Mouse (Mus musculus): ENCODE data around the gene Alg3. TPM values are rescaled to one million over a fixed set of nuclear protein-coding genes. Genes with fewer than 3 reads are reported as not detected.

Alg3 gene
- polyA plus RNA-seq, 1 experiment from 2014 or later: 46.2 TPM

DNA sequence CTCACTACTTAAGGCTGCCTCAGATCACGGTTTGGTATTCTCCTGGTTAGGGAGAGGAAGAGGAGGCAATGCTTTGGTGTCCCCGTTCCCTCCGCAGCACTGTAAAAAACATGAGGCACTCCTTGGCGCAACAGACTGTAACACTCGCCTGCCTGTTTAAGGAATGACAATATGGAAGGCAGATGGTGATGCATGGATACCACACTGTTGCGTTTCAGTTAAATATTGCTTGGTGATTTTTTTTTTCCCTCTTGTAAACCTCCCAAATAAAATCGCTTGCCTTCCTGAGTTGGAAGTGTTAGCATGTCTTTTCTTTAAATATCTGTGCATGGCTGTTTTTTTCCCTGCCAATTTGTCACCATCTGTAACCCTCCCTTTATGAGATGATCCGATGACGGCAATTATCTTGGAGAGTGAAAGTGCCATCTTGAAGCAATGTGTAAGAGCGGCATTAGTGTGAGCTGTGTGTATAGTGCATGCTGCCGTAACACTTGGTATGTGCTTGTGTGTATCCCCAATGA is 17.4 kb upstream of the Alg3 start:
- Histone ChIP-seq H3K36me3 (peaks cover 1% of the 10 kb centered on the region), H3K4me1 (replicated peaks) (peaks cover 29% of the 10 kb centered on the region), H3K9me3 (no peaks in the 10 kb centered on the region), H3K4me2 (peak overlapping the region; percentile 94), H3K27ac (replicated peaks) (peak overlapping the region; percentile 76), H3K9ac (no peak overlapping the region), H3K4me3 (peak overlapping the region; percentile 74), H3K27me3 (no peaks in the 10 kb centered on the region)
- 50% methylated on average over 11 of the region's 11 CpGs for WGBS
- no peak; the same call in 1 of the 2 replicates for ATAC-seq (ENCODE audit: low FRiP score, low read depth)

DNA sequence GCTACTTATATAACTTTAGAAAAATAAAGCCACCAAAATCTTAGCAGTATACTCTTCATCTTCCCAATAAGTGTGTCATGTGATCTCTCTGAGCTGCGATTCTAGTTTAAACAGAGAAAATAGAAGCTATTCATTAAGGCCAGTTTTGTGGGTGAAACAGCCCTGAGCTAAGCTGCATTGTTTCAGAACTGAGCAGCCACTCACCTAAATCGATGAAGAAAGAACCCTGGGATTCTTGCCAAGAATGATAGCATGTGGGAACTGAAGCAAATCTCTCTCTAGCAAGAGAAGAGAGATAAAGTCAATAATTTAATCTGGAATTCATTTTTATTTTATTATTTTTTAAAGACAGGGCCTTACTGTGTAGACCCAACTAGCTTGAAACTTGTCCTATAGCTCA is 11.7 kb upstream of the Alg3 start:
- peak overlapping the region; percentile 94 for H3K4me2 ChIP-seq
- no peaks in the 10 kb centered on the region for H3K27me3 ChIP-seq
- no peaks in the 10 kb centered on the region for H3K9me3 ChIP-seq
- H3K36me3 ChIP-seq: no peaks in the 10 kb centered on the region
- H3K27ac ChIP-seq (replicated peaks): peak overlapping the region; percentile 93
- 40% methylated on average over 2 of the region's 2 CpGs for WGBS
- ATAC-seq (ENCODE audit: low FRiP score, low read depth): no peak
- peaks cover 30% of the 10 kb centered on the region for H3K4me1 ChIP-seq (replicated peaks)
- H3K4me3 ChIP-seq: no peak overlapping the region
- H3K9ac ChIP-seq: no peak overlapping the region

DNA sequence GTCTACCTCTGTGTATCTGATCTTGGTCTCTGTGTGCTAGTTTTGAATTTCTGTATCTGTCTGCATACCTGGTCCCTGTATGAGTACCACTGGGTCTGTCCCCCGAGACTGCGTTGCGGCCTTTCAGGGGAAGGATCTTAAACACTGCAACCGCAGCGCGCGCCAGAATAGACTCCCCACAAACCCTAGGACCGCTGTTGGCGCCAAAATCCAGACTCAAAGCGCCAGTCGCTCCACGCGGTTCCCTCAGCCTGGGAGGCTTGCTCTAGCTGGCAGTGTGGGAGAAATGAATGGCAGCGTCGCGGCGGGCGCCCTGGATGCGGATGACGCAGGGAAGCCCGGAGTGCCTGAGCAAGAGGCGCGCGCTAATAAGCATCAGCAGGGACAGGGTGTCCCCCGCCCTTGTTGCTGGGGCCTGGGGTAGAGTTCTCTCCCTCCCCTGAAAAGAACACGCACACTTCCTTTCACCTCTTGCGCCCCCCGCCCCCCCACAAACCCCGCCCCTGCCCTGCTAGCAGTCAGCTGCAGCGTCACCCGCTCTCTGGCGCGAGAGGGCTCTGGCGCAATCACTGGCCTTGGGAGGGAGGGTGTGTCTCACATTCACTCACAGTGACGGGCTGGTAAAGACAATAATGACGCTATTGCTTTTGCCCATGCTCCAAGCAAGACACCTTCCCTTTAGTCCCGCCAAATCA is 10.6 kb upstream of the Alg3 start:
- peak; percentile 76 for ATAC-seq (ENCODE audit: low FRiP score, low read depth)
- peak overlapping the region; percentile 93 for H3K27ac ChIP-seq (replicated peaks)
- no peaks in the 10 kb centered on the region for H3K27me3 ChIP-seq
- under 1% methylated on average over 36 of the region's 37 CpGs for WGBS
- H3K9me3 ChIP-seq: no peaks in the 10 kb centered on the region
- peak overlapping the region; percentile 94 for H3K4me2 ChIP-seq
- H3K9ac ChIP-seq: peak overlapping the region; percentile 89
- peak overlapping the region; percentile 77 for H3K4me3 ChIP-seq
- 0 out of 2 replicates have a peak, but pooled peaks cover 8% of the 10 kb centered on the region for H3K36me3 ChIP-seq
- peaks cover 31% of the 10 kb centered on the region for H3K4me1 ChIP-seq (replicated peaks)

DNA sequence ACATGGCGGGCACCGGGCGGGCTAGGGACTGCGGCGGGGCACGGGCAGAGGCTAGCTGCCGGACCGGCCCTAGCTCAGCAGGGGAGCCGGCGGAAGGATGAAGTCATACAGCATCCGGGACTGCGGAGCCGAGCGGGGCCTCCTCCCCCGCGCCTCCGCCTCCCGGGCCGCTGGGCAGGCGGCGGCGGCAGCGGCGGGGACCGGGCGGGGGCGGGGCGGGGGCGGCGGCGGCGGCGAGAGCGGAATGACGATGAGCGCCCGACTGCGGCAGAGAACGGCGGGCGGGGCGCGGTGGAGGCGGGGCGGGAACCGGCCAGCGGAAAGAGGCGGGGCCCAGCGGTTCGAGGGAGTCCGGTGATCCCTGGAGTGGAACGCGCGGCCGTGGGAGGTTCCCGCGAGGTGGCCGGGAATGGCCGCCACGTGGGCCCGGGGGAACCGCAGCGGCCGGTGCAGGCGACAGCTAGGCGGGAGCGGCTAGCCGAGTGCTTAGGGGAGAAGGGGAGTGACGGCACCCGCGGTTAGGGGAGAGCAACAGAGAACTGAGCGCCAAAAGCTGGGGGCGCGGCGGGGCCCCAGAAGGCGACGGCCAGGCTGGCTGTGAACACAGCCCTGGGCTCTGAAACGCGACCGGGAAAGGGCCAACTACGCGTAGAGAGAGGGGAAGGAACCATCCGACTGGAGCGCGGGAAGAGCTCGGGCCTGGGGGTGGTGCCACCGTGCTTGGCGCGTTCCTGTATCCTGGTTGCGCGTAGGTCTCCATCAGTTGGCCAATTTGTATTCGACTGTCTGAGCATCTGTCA is 9.9 kb upstream of the Alg3 start, which contains the start of gene Camk2n2:
Gene Camk2n2 (minus strand): TSS at position 97 of the 800 bp plus-strand sequence.
- Histone ChIP-seq H3K4me2 (peak within 1 kb of the TSS; percentile 94), H3K27me3 (no peaks in the 10 kb centered on the region), H3K27ac (replicated peaks) (peak within 1 kb of the TSS; percentile 93), H3K36me3 (0 out of 2 replicates have a peak, but pooled peaks cover 11% of the 10 kb centered on the region), H3K4me1 (replicated peaks) (peaks cover 31% of the 10 kb centered on the region), H3K9me3 (no peaks in the 10 kb centered on the region), H3K4me3 (peak within 1 kb of the TSS; percentile 77), H3K9ac (peak within 1 kb of the TSS; percentile 89)
- WGBS: under 1% methylated on average over 85 of the region's 92 CpGs
- peak; percentile 65 for ATAC-seq (ENCODE audit: low FRiP score, low read depth)

DNA sequence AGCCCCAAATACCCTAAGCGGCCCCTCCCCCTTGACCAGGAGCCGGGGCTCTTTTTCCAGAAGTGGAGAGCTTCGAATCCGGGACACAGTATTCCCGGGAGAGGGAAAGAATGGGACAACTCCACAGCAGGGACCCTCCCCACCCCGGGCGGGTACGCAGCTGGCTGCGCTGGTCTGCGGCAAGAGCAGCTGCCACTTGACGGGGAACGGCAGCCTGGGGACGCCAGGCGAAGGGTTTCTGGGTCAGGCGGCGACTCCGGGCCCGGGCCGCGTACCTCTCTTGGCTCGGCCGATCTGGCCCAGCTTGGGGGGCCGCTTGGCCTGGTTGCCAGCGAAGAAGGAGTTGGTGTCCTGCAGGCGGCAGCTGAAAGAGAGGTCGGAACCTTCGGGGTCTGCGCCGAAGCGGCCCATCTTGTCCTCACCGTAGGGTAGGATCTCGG is 9.2 kb upstream of the Alg3 start:
- Histone ChIP-seq H3K4me1 (replicated peaks) (peaks cover 31% of the 10 kb centered on the region), H3K27ac (replicated peaks) (peak overlapping the region; percentile 93), H3K27me3 (no peaks in the 10 kb centered on the region), H3K4me2 (peak overlapping the region; percentile 94), H3K36me3 (0 out of 2 replicates have a peak, but pooled peaks cover 11% of the 10 kb centered on the region), H3K9me3 (no peaks in the 10 kb centered on the region), H3K4me3 (peak overlapping the region; percentile 77), H3K9ac (peak overlapping the region; percentile 89)
- WGBS: under 1% methylated on average over 32 of the region's 32 CpGs
- ATAC-seq (ENCODE audit: low FRiP score, low read depth): peak; percentile 4; the same call in 1 of the 2 replicates

DNA sequence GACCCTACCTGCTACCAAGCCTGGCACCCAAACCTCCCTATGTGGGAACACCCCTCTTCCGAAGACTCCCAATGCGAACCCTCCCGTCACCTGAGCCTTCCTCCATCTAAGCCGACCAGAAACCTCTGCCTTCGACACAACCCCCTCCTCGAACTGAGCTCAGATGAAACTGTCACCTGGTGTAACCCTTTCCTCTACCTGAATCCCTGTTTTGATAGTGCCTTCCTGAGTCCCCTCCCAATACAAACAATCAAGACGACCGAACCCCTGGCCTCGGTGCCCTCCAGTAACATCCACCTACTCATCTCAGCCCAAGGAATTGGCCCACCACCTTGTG is 8.8 kb upstream of the Alg3 start:
- no peaks in the 10 kb centered on the region for H3K27me3 ChIP-seq
- H3K36me3 ChIP-seq: 0 out of 2 replicates have a peak, but pooled peaks cover 11% of the 10 kb centered on the region
- peak; percentile 11 for ATAC-seq (ENCODE audit: low FRiP score, low read depth)
- peak overlapping the region; percentile 77 for H3K4me3 ChIP-seq
- peaks cover 31% of the 10 kb centered on the region for H3K4me1 ChIP-seq (replicated peaks)
- no peaks in the 10 kb centered on the region for H3K9me3 ChIP-seq
- peak overlapping the region; percentile 89 for H3K9ac ChIP-seq
- peak overlapping the region; percentile 93 for H3K27ac ChIP-seq (replicated peaks)
- peak overlapping the region; percentile 94 for H3K4me2 ChIP-seq
- WGBS: 2% methylated on average over 9 of the region's 9 CpGs

DNA sequence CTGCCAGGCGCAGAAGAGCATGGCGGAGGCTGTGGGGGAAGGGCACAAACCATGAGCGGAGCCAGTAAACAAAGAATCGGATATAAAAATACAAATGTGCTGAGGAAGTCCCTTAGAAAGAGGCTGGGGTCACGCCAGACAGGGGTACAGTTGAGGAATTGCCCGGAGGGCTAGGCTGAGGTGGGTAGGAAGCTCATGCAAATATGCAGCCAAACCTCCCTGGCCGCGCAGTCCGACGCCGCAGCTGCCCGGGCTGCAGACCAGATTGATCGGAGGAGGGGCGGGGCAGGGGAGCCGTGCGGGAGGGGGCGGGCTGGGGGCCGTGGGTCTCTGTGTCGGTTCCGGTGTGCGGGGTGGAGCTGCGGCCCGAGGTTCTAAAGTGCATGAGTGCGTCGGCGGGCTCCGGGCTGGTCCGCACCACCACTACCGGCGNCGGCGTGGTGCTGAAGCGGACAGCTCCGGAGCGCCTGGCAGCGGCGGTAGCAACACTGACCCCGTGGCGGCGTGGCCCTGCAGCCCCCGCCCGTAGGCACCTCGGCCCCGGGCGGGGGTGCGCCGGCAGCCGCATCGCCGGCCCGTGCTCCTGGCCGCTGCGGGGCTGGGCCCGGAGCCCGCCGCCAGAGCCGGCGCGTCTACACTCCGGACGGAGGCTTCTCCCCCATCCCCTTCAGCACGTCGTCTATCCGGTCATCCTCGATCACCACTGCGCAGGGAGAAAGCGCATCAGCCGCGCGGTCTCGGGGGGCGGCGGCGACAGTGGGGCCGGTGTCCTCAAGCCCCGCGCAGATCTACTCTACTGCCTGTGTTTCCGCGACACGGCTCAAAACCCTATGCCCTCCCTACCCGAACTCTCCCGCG is 8.2 kb upstream of the Alg3 start:
- WGBS: under 1% methylated on average over 80 of the region's 83 CpGs
- peak; percentile 24 for ATAC-seq (ENCODE audit: low FRiP score, low read depth)
- H3K27me3 ChIP-seq: no peaks in the 10 kb centered on the region

DNA sequence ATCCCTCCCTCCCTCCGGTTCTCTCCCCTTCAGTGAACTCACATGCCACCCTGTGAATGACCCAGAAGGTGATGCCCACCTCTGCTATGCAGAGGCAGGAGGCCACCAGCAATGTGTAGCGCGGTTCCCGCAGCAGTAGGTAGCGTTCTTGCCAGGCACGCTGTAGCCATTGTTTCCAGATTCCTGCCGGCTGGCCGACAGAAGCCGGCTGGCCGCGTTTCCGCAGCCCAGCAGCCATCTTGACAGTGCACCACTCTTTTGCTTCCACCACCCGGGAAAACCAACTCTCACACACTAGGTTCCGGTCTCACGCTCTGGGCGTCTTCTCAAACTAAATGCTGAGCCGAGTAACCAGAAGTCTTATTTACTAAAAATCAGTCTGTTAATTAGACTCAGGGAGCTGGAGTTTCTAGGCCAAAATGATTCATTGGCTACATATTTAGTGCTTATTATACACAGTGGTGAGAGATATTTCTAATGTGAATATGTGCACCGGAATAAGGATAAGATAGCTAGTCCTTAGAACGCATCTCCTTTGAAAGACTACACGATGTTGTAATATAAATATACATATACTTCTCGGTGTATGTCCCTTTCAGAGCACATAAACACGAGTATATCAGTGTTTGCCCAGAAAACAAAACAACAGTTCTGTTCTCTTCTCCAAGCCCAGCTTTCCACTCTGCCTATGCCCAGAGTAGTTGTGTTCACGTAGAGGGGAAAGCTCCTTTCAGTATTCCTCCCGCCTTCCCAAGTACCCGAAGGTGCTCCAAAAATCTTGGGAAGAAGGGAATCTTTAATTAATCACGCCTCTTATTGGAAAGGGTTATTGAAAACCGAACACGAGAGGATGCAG is 806 bp downstream of the Alg3 start:
- H3K27me3 ChIP-seq: no peaks in the 10 kb centered on the region
- peaks cover 21% of the 10 kb centered on the region for H3K36me3 ChIP-seq
- H3K9ac ChIP-seq: peak overlapping the region; percentile 92
- peaks cover 30% of the 10 kb centered on the region for H3K4me1 ChIP-seq (replicated peaks)
- under 1% methylated on average over 28 of the region's 28 CpGs for WGBS
- H3K4me3 ChIP-seq: peak overlapping the region; percentile 96
- H3K9me3 ChIP-seq: no peaks in the 10 kb centered on the region
- peak overlapping the region; percentile 86 for H3K4me2 ChIP-seq
- peak overlapping the region; percentile 93 for H3K27ac ChIP-seq (replicated peaks)
- peak; percentile 59 for ATAC-seq (ENCODE audit: low FRiP score, low read depth)

More for the DNA sequence above, 8.2 kb upstream of the Alg3 start:
- peak overlapping the region; percentile 93 for H3K27ac ChIP-seq (replicated peaks)
- H3K4me1 ChIP-seq (replicated peaks): peaks cover 31% of the 10 kb centered on the region
- peak overlapping the region; percentile 89 for H3K9ac ChIP-seq
- no peaks in the 10 kb centered on the region for H3K9me3 ChIP-seq
- H3K36me3 ChIP-seq: 0 out of 2 replicates have a peak, but pooled peaks cover 11% of the 10 kb centered on the region
- peak overlapping the region; percentile 94 for H3K4me2 ChIP-seq
- peak overlapping the region; percentile 77 for H3K4me3 ChIP-seq

DNA sequence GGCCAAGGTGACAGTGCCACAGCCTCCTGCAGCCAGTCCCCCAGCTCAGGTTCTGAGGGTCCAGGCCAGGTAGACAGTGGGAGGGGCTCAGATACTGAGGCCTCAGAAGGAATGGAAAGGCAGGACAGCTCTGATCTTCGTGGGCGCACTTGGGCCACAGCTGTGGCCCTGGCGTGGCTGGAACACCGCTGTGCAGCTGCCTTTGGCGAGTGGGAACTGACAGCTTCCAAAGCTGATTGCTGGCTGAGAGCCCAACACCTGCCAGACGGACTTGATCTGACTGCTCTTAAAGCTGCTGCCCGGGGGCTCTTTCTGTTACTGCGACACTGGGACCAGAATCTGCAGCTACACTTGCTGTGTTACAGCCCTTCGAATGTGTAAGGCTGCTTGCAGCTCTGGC is 6.8 kb downstream of the Alg3 start:
- Histone ChIP-seq H3K27ac (replicated peaks) (no peak overlapping the region), H3K36me3 (peaks cover 48% of the 10 kb centered on the region), H3K4me1 (replicated peaks) (peaks cover 12% of the 10 kb centered on the region), H3K27me3 (no peaks in the 10 kb centered on the region), H3K9me3 (no peaks in the 10 kb centered on the region), H3K4me3 (no peak overlapping the region), H3K4me2 (no peak overlapping the region), H3K9ac (no peak overlapping the region)
- no peak for ATAC-seq (ENCODE audit: low FRiP score, low read depth)
- WGBS: 53% methylated on average over 9 of the region's 9 CpGs

DNA sequence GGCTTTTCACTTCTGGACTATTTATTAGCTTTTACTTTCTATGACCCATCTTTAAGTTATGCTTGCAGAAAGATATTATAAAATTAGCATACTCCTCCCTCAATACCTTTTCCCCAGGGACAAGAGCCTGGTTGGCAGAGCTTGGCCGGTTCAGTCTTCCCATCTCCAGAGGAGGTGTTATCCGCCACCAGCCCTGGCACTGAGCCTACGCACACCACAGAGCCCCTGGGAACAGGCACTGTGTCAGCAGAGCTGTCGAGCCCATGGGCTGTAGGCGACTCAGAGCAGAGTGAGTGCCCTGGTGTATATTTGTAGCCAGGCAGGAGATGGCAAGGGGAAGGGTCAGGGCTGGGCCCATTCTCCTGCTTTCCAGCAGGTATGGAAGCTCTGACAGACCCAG is 11.0 kb downstream of the Alg3 start:
- 55% methylated on average over 5 of the region's 5 CpGs for WGBS
- no peak overlapping the region for H3K4me2 ChIP-seq
- peaks cover 25% of the 10 kb centered on the region for H3K36me3 ChIP-seq
- no peak overlapping the region for H3K27ac ChIP-seq (replicated peaks)
- H3K4me1 ChIP-seq (replicated peaks): no peaks in the 10 kb centered on the region
- no peak overlapping the region for H3K9ac ChIP-seq
- H3K4me3 ChIP-seq: no peak overlapping the region
- no peaks in the 10 kb centered on the region for H3K9me3 ChIP-seq
- ATAC-seq (ENCODE audit: low FRiP score, low read depth): no peak
- H3K27me3 ChIP-seq: no peaks in the 10 kb centered on the region

Data from hindbrain, embryonic 15.5 days (tissue).